Mouse (Mus musculus): Measurements from ENCODE around the gene Map4k1.

GRCm38 (mm10) chr7:29025566-29025965 is 43.7 kb downstream of the Map4k1 start:
- TF ChIP-seq POLR2A (IDR thresholded peaks at IDR 0.05; ENCODE audit: borderline replicate concordance, low read depth, low read length) (no peak), CTCF (IDR thresholded peaks at IDR 0.05; ENCODE audit: low read depth, low read length) (no peak)
